Mouse (Mus musculus) MEL (cell line): ENCODE measurements around the gene Olfr671. TPM values are rescaled to one million over a fixed set of nuclear protein-coding genes. Genes with fewer than 3 reads are reported as not detected.

Source experiments
- DNase-seq: peaks from one replicate; pipeline ENCODE4 v3.0.0; 2011; ENCODE audit warnings: low read depth, low spot score
- H3K27ac ChIP-seq: 2 replicates; pipeline ENCODE4 v1.5.1; 2012; ENCODE audit warnings: low read depth, mild to moderate bottlenecking, control low read depth, low read length, moderate library complexity; ENCODE audit not compliant: control insufficient read depth
- H3K27me3 ChIP-seq, 2 experiments: fragments of 150-350 bp in 1 of 2; sonication (generic) in 1 of 2; 2 replicates each; pipeline ENCODE4 v1.6.1; 2012; ENCODE audit warnings: low read length in 2 of 2, mild to moderate bottlenecking in 2 of 2, improper control_type of control experiment in 1 of 2, moderate library complexity in 1 of 2; ENCODE audit not compliant: insufficient read depth in 2 of 2, control insufficient read depth in 1 of 2
- H3K36me3 ChIP-seq, 2 experiments: 2 replicates each; pipeline ENCODE4 v1.6.1; 2012 to 2014; ENCODE audit warnings: low read length in 2 of 2, improper control_type of control experiment in 1 of 2, inconsistent platforms in 1 of 2, mild to moderate bottlenecking in 1 of 2; ENCODE audit not compliant: insufficient read depth in 2 of 2, control insufficient read depth in 1 of 2
- H3K4me1 ChIP-seq, 2 experiments: fragments of 150-350 bp in 1 of 2; sonication (generic) in 1 of 2; 2 replicates each; pipeline ENCODE4 v1.6.1; 2012; ENCODE audit warnings: low read length in 2 of 2, improper control_type of control experiment in 1 of 2, mild to moderate bottlenecking in 1 of 2; ENCODE audit not compliant: insufficient read depth in 2 of 2, control insufficient read depth in 1 of 2
- H3K4me3 ChIP-seq, 2 experiments: fragments of 150-350 bp in 1 of 2; sonication (generic) in 1 of 2; 2 replicates each; pipeline ENCODE4 v1.5.1; 2012; ENCODE audit warnings: low read depth in 2 of 2, low read length in 2 of 2, mild to moderate bottlenecking in 2 of 2, moderate library complexity in 2 of 2, control low read depth in 1 of 2, improper control_type of control experiment in 1 of 2; ENCODE audit not compliant: control insufficient read depth in 1 of 2, insufficient read depth in 1 of 2
- H3K79me2 ChIP-seq: 2 replicates; pipeline ENCODE4 v1.6.1; 2012; ENCODE audit warnings: mild to moderate bottlenecking, low read length, moderate library complexity; ENCODE audit not compliant: control insufficient read depth, poor library complexity, insufficient read depth
- H3K9ac ChIP-seq: 2 replicates; pipeline ENCODE4 v1.6.1; 2012; ENCODE audit warnings: low read depth, mild to moderate bottlenecking, control low read depth, low read length, moderate library complexity; ENCODE audit not compliant: control insufficient read depth, poor library complexity, severe bottlenecking
- H3K9me3 ChIP-seq: fragments of 150-350 bp; sonication (generic); replicated peaks from 2 replicates; pipeline ENCODE4 v1.6.1; 2012; ENCODE audit warnings: mild to moderate bottlenecking, low read length, improper control_type of control experiment, moderate library complexity; ENCODE audit not compliant: insufficient read depth
- CHD2 ChIP-seq: IDR thresholded peaks from 2 replicates; pipeline ENCODE4 v1.6.1; 2011; ENCODE audit warnings: low read length, improper control_type of control experiment
- E2F4 ChIP-seq: IDR thresholded peaks from 2 replicates; pipeline ENCODE4 v1.6.1; 2011; ENCODE audit warnings: low read depth, low read length, improper control_type of control experiment, borderline replicate concordance
- ELF1 ChIP-seq: IDR thresholded peaks from 2 replicates; pipeline ENCODE4 v1.6.1; 2014; ENCODE audit warnings: low read depth, mild to moderate bottlenecking, inconsistent platforms, low read length, improper control_type of control experiment, moderate library complexity
- EP300 ChIP-seq, 2 experiments: IDR thresholded peaks; 2 replicates each; pipeline ENCODE4 v1.6.1; 2011; ENCODE audit warnings: improper control_type of control experiment in 2 of 2, low read length in 2 of 2, low read depth in 1 of 2, mild to moderate bottlenecking in 1 of 2
- ETS1 ChIP-seq: IDR thresholded peaks from 2 replicates; pipeline ENCODE4 v1.6.1; 2012; ENCODE audit warnings: low read depth, mild to moderate bottlenecking, inconsistent platforms, low read length, improper control_type of control experiment, moderate library complexity
- GABPA ChIP-seq: IDR thresholded peaks from 2 replicates; pipeline ENCODE4 v1.6.1; 2012; ENCODE audit warnings: low read depth, mild to moderate bottlenecking, inconsistent platforms, low read length, improper control_type of control experiment, moderate library complexity
- HCFC1 ChIP-seq: IDR thresholded peaks from 2 replicates; pipeline ENCODE4 v1.6.1; 2012; ENCODE audit warnings: low read depth, mild to moderate bottlenecking, inconsistent platforms, low read length, improper control_type of control experiment, moderate library complexity
- KAT2A ChIP-seq: conservative IDR thresholded peaks from 2 replicates; pipeline ENCODE4 v1.6.1; 2012; ENCODE audit warnings: low read depth, low read length, improper control_type of control experiment, inconsistent platforms
- MAFK ChIP-seq: IDR thresholded peaks from 2 replicates; pipeline ENCODE4 v1.6.1; 2011; ENCODE audit warnings: low read depth, mild to moderate bottlenecking, low read length, improper control_type of control experiment, borderline replicate concordance
- MAX ChIP-seq: IDR thresholded peaks from 2 replicates; pipeline ENCODE4 v1.6.1; 2011; ENCODE audit warnings: low read length, improper control_type of control experiment
- NELFE ChIP-seq: IDR thresholded peaks from 2 replicates; pipeline ENCODE4 v1.6.1; 2011; ENCODE audit warnings: low read depth, low read length, improper control_type of control experiment
- NRF1 ChIP-seq: IDR thresholded peaks from 2 replicates; pipeline ENCODE4 v1.6.1; 2014; ENCODE audit warnings: low read depth, mild to moderate bottlenecking, inconsistent platforms, low read length, improper control_type of control experiment, moderate library complexity; ENCODE audit not compliant: poor library complexity, insufficient read depth, severe bottlenecking
- POLR2AphosphoS2 ChIP-seq: IDR thresholded peaks from 2 replicates; pipeline ENCODE4 v1.6.1; 2011; ENCODE audit warnings: low read length, improper control_type of control experiment
- RAD21 ChIP-seq: IDR thresholded peaks from 2 replicates; pipeline ENCODE4 v1.6.1; 2011; ENCODE audit warnings: mild to moderate bottlenecking, low read depth, low read length, improper control_type of control experiment
- SIN3A ChIP-seq: IDR thresholded peaks from 2 replicates; pipeline ENCODE4 v1.6.1; 2012; ENCODE audit warnings: low read length, improper control_type of control experiment, inconsistent platforms
- TBP ChIP-seq: IDR thresholded peaks from 2 replicates; pipeline ENCODE4 v1.8.0; 2011; ENCODE audit warnings: low read depth, low read length, improper control_type of control experiment
- USF1 ChIP-seq: IDR thresholded peaks from 2 replicates; pipeline ENCODE4 v1.6.1; 2014; ENCODE audit warnings: low read depth, mild to moderate bottlenecking, inconsistent platforms, low read length, improper control_type of control experiment, moderate library complexity
- ZKSCAN1 ChIP-seq: IDR thresholded peaks from 2 replicates; pipeline ENCODE4 v1.6.1; 2012; ENCODE audit warnings: low read depth, mild to moderate bottlenecking, inconsistent platforms, low read length, improper control_type of control experiment, moderate library complexity
- ZMIZ1 ChIP-seq: IDR thresholded peaks from 2 replicates; pipeline ENCODE4 v1.6.1; 2012; ENCODE audit warnings: low read depth, mild to moderate bottlenecking, inconsistent platforms, low read length, improper control_type of control experiment, moderate library complexity
- ZNF384 ChIP-seq: IDR thresholded peaks from 2 replicates; pipeline ENCODE4 v1.6.1; 2012; ENCODE audit warnings: low read depth, mild to moderate bottlenecking, inconsistent platforms, low read length, improper control_type of control experiment
- polyA plus RNA-seq, 2 experiments: library from polyadenylated mRNA; stranded (reverse) in 1 of 2; unstranded in 1 of 2; fragments of >175 nt in 1 of 2; fragments of >200 nt in 1 of 2; gene quantifications; 2 replicates each; pipeline versions ENCODE4 v1.2.1 to v1.2.4; 2012; ENCODE audit warnings: low replicate concordance in 2 of 2, low read depth in 1 of 2; ENCODE audit not compliant: insufficient read length in 2 of 2, insufficient read depth in 1 of 2, missing spikeins in 1 of 2
- total RNA-seq: library from RNA; depleted of rRNA; stranded (reverse); fragments of 300-350 nt; gene quantifications from 2 replicates; pipeline ENCODE4 v1.2.3, GENCODE M21; 2012; rRNA removed

Gene Olfr671
- total and polyA plus RNA-seq, 3 experiments = not detected

DNA sequence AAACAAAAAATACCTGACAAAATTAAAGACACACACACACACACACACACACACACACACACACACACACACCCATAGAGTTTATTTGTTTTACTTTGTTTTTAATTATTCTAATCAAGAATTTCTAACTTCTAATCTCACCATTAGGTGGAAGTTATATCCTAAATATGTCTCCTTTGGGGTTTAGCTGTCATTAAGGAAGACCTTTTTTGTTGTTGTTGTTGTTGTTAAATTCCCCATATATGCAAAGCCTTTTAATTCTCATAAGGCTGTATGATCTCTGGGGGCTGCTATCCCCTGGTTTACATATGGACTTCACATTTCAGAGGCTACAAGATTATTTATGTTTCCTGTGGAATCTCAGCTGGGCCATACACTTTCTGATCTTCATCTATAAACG lies 45.0 kb downstream of the Olfr671 start, which contains the start of gene Olfr669:
TSS of gene Olfr669 (plus strand) at position 301 of the 400 bp plus-strand sequence.
- DNase-seq = no peak
- Histone ChIP-seq H3K36me3 (no peaks in the 10 kb centered on the region), H3K27me3 (no peaks in the 10 kb centered on the region), H3K4me1 (no peaks in the 10 kb centered on the region), H3K79me2 (no peaks in the 10 kb centered on the region), H3K9ac (no peak within 1 kb of the TSS), H3K4me3 (no peak within 1 kb of the TSS)
- TF ChIP-seq NELFE = no peak
- no peak for TF ChIP-seq ZNF384
- TF ChIP-seq RAD21 = no peak
- TF ChIP-seq ZMIZ1 = no peak
- no peak for TF ChIP-seq GABPA
- no peak for TF ChIP-seq ELF1
- TF ChIP-seq EP300 (IDR thresholded peaks at IDR 0.05; ENCODE audit: low read depth in 1 of 2, low read length in 2 of 2) = no peak
- TF ChIP-seq, all 39 proteins: peak for 0
- no peak within 1 kb of the TSS for H3K27ac ChIP-seq
- no peaks in the 10 kb centered on the region for H3K9me3 ChIP-seq

DNA sequence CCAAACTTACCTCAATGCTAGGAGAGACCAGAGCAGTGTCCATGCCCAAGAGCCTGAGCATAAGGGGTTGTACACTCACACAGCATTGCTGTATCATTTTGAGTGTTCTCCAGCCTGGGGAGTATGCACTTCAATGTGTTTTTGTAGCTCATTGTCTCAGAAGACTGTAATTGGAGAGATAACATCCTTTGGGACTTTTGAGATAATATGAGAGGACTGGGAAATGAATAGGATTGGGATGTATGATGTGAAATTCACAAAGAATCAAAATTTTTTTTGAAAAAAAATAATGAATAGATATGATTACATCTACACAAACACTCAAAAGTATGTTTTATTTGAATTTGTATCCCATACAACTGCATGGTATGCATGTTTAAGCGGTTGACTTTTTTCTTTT lies 51.0 kb downstream of the Olfr671 start, which contains the start of gene Olfr668:
TSS of gene Olfr668 (minus strand) at position 101 of the 400 bp plus-strand sequence.
- Histone ChIP-seq H3K36me3 (no peaks in the 10 kb centered on the region), H3K4me1 (no peaks in the 10 kb centered on the region), H3K4me3 (no peak within 1 kb of the TSS), H3K27me3 (no peaks in the 10 kb centered on the region), H3K9ac (no peak within 1 kb of the TSS), H3K9me3 (no peaks in the 10 kb centered on the region), H3K79me2 (no peaks in the 10 kb centered on the region), H3K27ac (no peak within 1 kb of the TSS)
- DNase-seq = no peak
- TF ChIP-seq USF1 (no peak), NRF1 (no peak), KAT2A (no peak), NELFE (no peak), E2F4 (no peak), HCFC1 (no peak), MAX (no peak), TBP (no peak), CHD2 (no peak), ZKSCAN1 (no peak), GABPA (no peak), POLR2AphosphoS2 (no peak), ETS1 (no peak), ZNF384 (no peak), MAFK (no peak), SIN3A (no peak)

Other genes with a start within 250 kb of the Olfr671 start
- gene Usp17le, start 201.7 kb downstream of the Olfr671 start, total RNA-seq = not detected in 2 replicates
- not detected for gene Usp17le, start 201.7 kb downstream of the Olfr671 start, polyA plus RNA-seq
- gene Usp17lb, start 136.5 kb downstream of the Olfr671 start, total RNA-seq = not detected in 2 replicates
- not detected for gene Usp17lb, start 136.5 kb downstream of the Olfr671 start, polyA plus RNA-seq
- not detected in 2 replicates for gene Usp17la, start 122.1 kb downstream of the Olfr671 start, total RNA-seq
- not detected for gene Usp17la, start 122.1 kb downstream of the Olfr671 start, polyA plus RNA-seq
- gene Olfr665, start 101.1 kb downstream of the Olfr671 start, total RNA-seq = not detected in 2 replicates
- gene Olfr665, start 101.1 kb downstream of the Olfr671 start, polyA plus RNA-seq = not detected
- gene Olfr666, start 83.2 kb downstream of the Olfr671 start, total RNA-seq = not detected in 2 replicates
- gene Olfr666, start 83.2 kb downstream of the Olfr671 start, polyA plus RNA-seq = not detected
- gene Olfr667, start 57.6 kb downstream of the Olfr671 start, total RNA-seq = not detected in 2 replicates
- not detected for gene Olfr667, start 57.6 kb downstream of the Olfr671 start, polyA plus RNA-seq
- not detected in 2 replicates for gene Olfr668, start 51.1 kb downstream of the Olfr671 start, total RNA-seq
- gene Olfr668, start 51.1 kb downstream of the Olfr671 start, polyA plus RNA-seq = not detected
- not detected in 2 replicates for gene Olfr669, start 44.9 kb downstream of the Olfr671 start, total RNA-seq
- gene Olfr669, start 44.9 kb downstream of the Olfr671 start, polyA plus RNA-seq = not detected
- gene Olfr670, start 16.5 kb downstream of the Olfr671 start, total RNA-seq = not detected in 2 replicates
- not detected for gene Olfr670, start 16.5 kb downstream of the Olfr671 start, polyA plus RNA-seq
- not detected in 2 replicates for gene Olfr672, start 22.9 kb upstream of the Olfr671 start, total RNA-seq
- gene Olfr672, start 22.9 kb upstream of the Olfr671 start, polyA plus RNA-seq = not detected
- not detected in 2 replicates for gene Olfr675, start 49.3 kb upstream of the Olfr671 start, total RNA-seq
- gene Olfr675, start 49.3 kb upstream of the Olfr671 start, polyA plus RNA-seq = not detected
- gene Olfr676, start 53.6 kb upstream of the Olfr671 start, total RNA-seq = not detected in 2 replicates
- not detected for gene Olfr676, start 53.6 kb upstream of the Olfr671 start, polyA plus RNA-seq
- gene Olfr677, start 72.2 kb upstream of the Olfr671 start, total RNA-seq = not detected in 2 replicates
- not detected for gene Olfr677, start 72.2 kb upstream of the Olfr671 start, polyA plus RNA-seq
- not detected in 2 replicates for gene Olfr678, start 85.3 kb upstream of the Olfr671 start, total RNA-seq
- not detected for gene Olfr678, start 85.3 kb upstream of the Olfr671 start, polyA plus RNA-seq
- gene Olfr679, start 102.1 kb upstream of the Olfr671 start, total RNA-seq = not detected in 2 replicates
- gene Olfr679, start 102.1 kb upstream of the Olfr671 start, polyA plus RNA-seq = not detected
- not detected in 2 replicates for gene Olfr680-ps1, start 113.7 kb upstream of the Olfr671 start, total RNA-seq
- not detected for gene Olfr680-ps1, start 113.7 kb upstream of the Olfr671 start, polyA plus RNA-seq
- not detected in 2 replicates for gene Olfr681, start 137.7 kb upstream of the Olfr671 start, total RNA-seq
- gene Olfr681, start 137.7 kb upstream of the Olfr671 start, polyA plus RNA-seq = not detected
- not detected in 2 replicates for gene Olfr683, start 167.9 kb upstream of the Olfr671 start, total RNA-seq
- not detected for gene Olfr683, start 167.9 kb upstream of the Olfr671 start, polyA plus RNA-seq
- not detected in 2 replicates for gene Olfr684, start 184.5 kb upstream of the Olfr671 start, total RNA-seq
- not detected for gene Olfr684, start 184.5 kb upstream of the Olfr671 start, polyA plus RNA-seq
- not detected in 2 replicates for gene Olfr685, start 206.9 kb upstream of the Olfr671 start, total RNA-seq
- not detected for gene Olfr685, start 206.9 kb upstream of the Olfr671 start, polyA plus RNA-seq
- not detected in 2 replicates for gene Olfr686, start 228.4 kb upstream of the Olfr671 start, total RNA-seq
- not detected for gene Olfr686, start 228.4 kb upstream of the Olfr671 start, polyA plus RNA-seq